Mouse (Mus musculus) liver, embryonic 13.5 days (tissue): ENCODE measurements around the gene Zfp593. TPM values are rescaled to one million over a fixed set of nuclear protein-coding genes. Genes with fewer than 3 reads are reported as not detected.

Experiments used
- ATAC-seq: fragments of 200-750 bp; cut with Nextera tagmentation; 2 replicates; pipeline ENCODE4 v1.8.0; 2017; ENCODE audit warnings: low read depth, mild to moderate bottlenecking, moderate number of reproducible peaks, moderate library complexity
- DNase-seq: peaks from one replicate; pipeline ENCODE4 v3.0.0; 2022
- H3K27ac ChIP-seq: fragments of 300-500 bp; sonication (generic); 2 replicates; pipeline ENCODE4 v1.5.1; 2015; ENCODE audit warnings: moderate library complexity, mild to moderate bottlenecking, inconsistent platforms
- H3K27me3 ChIP-seq: fragments of 300-500 bp; sonication (generic); 2 replicates; pipeline ENCODE4 v1.6.1; 2015; ENCODE audit warnings: mild to moderate bottlenecking, inconsistent platforms
- H3K36me3 ChIP-seq: fragments of 300-500 bp; sonication (generic); 2 replicates; pipeline ENCODE4 v1.6.1; 2015; ENCODE audit warnings: mild to moderate bottlenecking, inconsistent platforms
- H3K4me1 ChIP-seq: fragments of 300-500 bp; sonication (generic); replicated peaks from 2 replicates; pipeline ENCODE4 v1.6.1; 2015; ENCODE audit warnings: inconsistent platforms
- H3K4me2 ChIP-seq: fragments of 300-500 bp; sonication (generic); 2 replicates; pipeline ENCODE4 v1.6.1; 2015; ENCODE audit warnings: inconsistent platforms, mild to moderate bottlenecking, moderate library complexity
- H3K4me3 ChIP-seq: fragments of 300-500 bp; sonication (generic); replicated peaks from 2 replicates; pipeline ENCODE4 v1.5.1; 2015; ENCODE audit warnings: mild to moderate bottlenecking, inconsistent platforms
- H3K9ac ChIP-seq: fragments of 300-500 bp; sonication (generic); 2 replicates; pipeline ENCODE4 v1.6.1; 2015; ENCODE audit warnings: mild to moderate bottlenecking, inconsistent platforms
- H3K9me3 ChIP-seq: fragments of 300-500 bp; sonication (generic); replicated peaks from 2 replicates; pipeline ENCODE4 v1.6.1; 2016; ENCODE audit warnings: inconsistent platforms
- WGBS: fragments of 180-500 bp; shearing (Covaris S2); methylation state at CpG from one replicate; pipeline ENCODE4 v1.1.7; 2015; ENCODE audit not compliant: insufficient replicate concordance; 5-methylcytosine and 5-hydroxymethylcytosine counted together
- polyA plus RNA-seq: library from polyadenylated mRNA; unstranded; fragments of >200 nt; fragmentation: Nextera tagmentation; extraction: Ambion mirVana; gene quantifications from 2 replicates; pipeline ENCODE4 v1.2.1, GENCODE M21; 2015

Gene Zfp593
- 10.6 and 11.3 TPM in 2 replicates for polyA plus RNA-seq

DNA sequence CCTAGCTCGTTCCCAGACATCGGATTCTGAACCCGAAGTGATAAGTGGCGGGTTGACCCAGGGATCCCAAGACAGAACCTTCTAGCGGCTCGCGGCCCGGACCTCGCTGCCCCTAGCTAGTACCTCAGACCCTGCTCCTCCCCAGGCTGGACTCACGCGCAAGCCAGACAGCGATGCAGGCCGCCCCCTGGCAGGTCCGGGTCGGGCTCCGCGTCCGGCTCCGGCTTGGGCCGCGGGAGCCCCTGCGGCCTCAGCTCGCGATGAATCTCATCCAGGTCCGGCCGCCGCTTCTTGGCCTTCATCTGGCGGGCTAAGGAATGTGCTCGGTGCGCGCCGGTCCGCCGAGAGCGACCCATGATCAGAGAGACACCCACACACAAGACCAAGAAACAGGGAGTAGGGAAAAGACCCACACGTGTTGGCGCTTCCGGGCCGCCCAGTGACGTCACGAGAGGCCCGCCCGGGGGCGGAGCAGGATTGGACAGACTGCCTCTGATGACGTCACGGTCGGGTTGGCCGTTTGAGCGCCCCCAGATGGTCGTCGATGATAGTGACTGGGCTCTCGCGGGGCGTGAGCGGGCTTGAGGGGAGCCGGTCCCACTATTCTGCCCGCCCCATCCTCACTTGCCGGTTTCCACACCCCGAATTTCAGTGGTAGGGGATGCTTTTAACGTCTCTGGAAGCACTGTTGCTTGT, at the start of gene Zfp593:
TSS of gene Zfp593 (minus strand) at position 445 of the 696 bp plus-strand sequence.
- peak; percentile 83 for ATAC-seq
- peak; percentile 90 for DNase-seq
- peak within 1 kb of the TSS; percentile 96 for H3K4me2 ChIP-seq
- H3K4me3 ChIP-seq: peak within 1 kb of the TSS; percentile 84
- peaks cover 4% of the 10 kb centered on the region for H3K36me3 ChIP-seq
- peaks cover 46% of the 10 kb centered on the region for H3K27me3 ChIP-seq
- under 1% methylated on average over 60 of the region's 60 CpGs for WGBS
- H3K27ac ChIP-seq: no peak within 1 kb of the TSS; the same call in 1 of the 2 replicates
- H3K9me3 ChIP-seq: no peaks in the 10 kb centered on the region
- H3K4me1 ChIP-seq: peaks cover 27% of the 10 kb centered on the region
- H3K9ac ChIP-seq: peak within 1 kb of the TSS; percentile 87

DNA sequence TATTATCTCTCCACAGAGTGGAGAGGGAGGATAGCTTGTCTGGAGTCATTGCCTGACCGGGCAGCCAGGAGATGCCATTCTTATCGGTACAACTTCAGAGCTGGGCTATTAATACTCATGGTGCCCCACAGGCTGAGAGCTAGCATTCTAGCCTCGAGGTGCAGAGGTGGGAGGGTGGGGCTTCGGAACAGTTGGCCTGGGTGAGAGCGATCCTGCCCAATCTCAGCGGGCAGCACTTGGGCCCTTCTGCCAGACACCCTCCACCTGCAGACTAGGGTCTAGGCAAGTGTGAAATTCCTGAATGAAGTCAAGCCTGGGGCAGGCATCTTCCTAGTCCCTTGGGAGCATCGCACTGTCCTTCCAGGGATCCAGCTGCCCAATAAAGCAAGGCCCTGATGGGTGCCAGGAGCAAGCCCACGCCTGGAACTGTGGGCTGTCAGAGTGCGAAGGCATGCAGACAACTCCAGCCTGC, 48.3 kb upstream of the Zfp593 start:
- WGBS: 37% methylated on average over 9 of the region's 9 CpGs
- Histone ChIP-seq H3K27ac (no peak overlapping the region), H3K36me3 (no peaks in the 10 kb centered on the region), H3K27me3 (peaks cover 18% of the 10 kb centered on the region), H3K4me3 (no peak overlapping the region), H3K4me1 (peaks cover 9% of the 10 kb centered on the region), H3K9me3 (no peaks in the 10 kb centered on the region; the same call in 1 of the 2 replicates), H3K9ac (no peak overlapping the region), H3K4me2 (no peak overlapping the region)
- ATAC-seq: no peak
- no peak for DNase-seq

DNA sequence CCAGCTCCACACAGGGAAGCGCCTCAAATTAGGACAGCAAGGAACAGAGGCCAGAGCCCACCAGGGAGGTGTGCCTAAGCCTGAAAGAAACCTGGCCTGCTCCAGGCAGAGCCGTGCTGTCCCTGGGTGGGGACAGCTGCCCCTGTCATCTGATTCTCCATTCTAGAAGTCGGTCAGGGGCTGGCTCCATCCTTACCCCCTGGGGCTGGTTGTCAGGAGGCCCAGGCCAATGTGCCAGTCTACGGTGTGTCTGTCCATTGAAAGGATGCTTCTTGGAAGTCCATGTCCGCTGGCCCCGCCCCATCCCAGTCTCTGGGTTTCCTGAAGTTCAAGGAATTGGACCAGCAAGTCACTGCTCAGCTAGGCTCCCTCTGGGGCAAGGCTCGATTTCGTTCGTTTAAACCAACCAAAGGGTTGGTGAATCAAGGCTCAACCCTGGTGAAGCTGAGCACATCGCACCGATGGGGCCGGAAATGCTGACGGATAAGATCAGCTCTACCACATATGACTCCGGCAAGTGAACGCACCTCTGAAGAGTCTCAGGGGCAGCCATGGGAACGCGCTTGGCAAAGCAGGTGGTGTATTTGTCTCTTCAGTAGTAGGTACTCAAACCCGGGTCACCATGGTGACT, 47.8 kb upstream of the Zfp593 start:
- Histone ChIP-seq H3K27ac (no peak overlapping the region), H3K36me3 (no peaks in the 10 kb centered on the region), H3K4me3 (no peak overlapping the region), H3K27me3 (peaks cover 18% of the 10 kb centered on the region), H3K9ac (no peak overlapping the region), H3K4me2 (no peak overlapping the region), H3K9me3 (no peaks in the 10 kb centered on the region; the same call in 1 of the 2 replicates), H3K4me1 (peaks cover 14% of the 10 kb centered on the region)
- 57% methylated on average over 18 of the region's 18 CpGs for whole genome bisulfite sequencing
- no peak for DNase-seq
- no peak for ATAC-seq

DNA sequence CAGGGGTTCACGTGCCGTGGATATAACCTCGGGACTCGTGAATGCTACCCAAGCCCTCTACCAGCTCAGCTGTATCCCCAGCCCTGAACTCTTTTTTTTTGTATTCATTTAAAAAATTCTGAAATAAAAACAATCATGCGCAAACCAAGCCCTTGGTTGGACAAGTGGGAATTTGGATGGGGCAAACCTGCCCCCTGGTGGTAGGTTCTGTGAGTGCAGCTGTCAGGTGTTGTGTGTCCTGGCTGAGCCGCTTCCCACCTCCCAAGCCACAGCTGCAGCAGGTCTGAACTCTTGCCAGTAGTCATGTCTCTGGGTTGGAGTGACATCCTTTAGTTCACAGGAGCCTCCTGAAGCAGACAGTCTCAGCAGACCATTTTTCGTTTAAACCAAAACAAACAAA, 46.7 kb upstream of the Zfp593 start:
- Histone ChIP-seq H3K27ac (no peak overlapping the region), H3K9ac (no peak overlapping the region), H3K4me2 (no peak overlapping the region), H3K9me3 (no peaks in the 10 kb centered on the region; the same call in 1 of the 2 replicates), H3K4me3 (no peak overlapping the region), H3K4me1 (peaks cover 18% of the 10 kb centered on the region), H3K27me3 (peaks cover 18% of the 10 kb centered on the region), H3K36me3 (no peaks in the 10 kb centered on the region)
- peak; percentile 51 for DNase-seq
- ATAC-seq: no peak
- whole genome bisulfite sequencing: 22% methylated on average over 7 of the region's 7 CpGs

DNA sequence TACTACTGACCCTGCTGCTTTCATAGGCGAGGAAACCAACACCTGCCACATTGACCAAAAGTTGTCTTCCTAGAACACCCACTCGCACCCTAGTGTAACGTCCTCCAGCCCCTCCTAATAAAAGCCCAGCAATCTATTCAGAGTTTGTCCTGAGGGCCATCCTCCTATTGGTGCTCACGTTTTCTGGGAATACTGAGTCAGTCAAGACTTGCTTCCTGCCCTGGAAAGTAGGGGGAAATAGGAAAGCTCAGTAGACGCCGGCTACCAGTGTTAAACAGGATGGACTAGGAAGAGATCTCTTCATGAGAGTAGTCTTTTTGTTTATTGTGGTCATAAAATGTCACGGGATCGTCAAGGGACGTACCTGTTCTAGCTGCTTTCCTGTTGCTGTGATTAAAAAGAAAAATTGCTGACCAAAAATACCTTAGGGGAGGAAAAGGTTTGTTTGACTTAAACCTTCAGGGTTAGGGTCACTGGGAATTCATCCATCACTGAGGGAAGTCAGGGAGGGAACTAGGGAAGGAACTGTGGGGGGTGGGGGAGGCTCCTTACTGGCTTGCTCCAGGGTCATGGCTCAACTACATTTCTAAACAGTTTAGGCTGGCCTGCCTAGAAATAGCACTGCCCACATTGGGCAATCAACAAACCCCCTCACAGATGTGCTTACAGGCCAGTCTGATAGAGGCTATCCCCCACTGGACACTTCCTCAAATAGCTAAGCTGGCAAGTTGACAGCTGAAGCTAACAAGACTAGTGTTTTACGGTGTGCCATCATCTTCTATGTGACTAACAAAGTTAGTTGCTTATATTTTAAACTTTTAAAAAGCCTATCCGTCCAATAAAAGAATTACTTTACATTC, 43.2 kb upstream of the Zfp593 start:
- 31% methylated on average over 11 of the region's 11 CpGs for WGBS
- H3K4me1 ChIP-seq: peaks cover 47% of the 10 kb centered on the region
- peaks cover 13% of the 10 kb centered on the region for H3K27me3 ChIP-seq
- peak overlapping the region; percentile 94 for H3K4me2 ChIP-seq
- peak overlapping the region; percentile 99 for H3K27ac ChIP-seq
- no peaks in the 10 kb centered on the region for H3K9me3 ChIP-seq
- DNase-seq (no peak), ATAC-seq (no peak)
- peak overlapping the region; percentile 100 for H3K4me3 ChIP-seq
- peaks cover 11% of the 10 kb centered on the region for H3K36me3 ChIP-seq
- H3K9ac ChIP-seq: peak overlapping the region; percentile 97

DNA sequence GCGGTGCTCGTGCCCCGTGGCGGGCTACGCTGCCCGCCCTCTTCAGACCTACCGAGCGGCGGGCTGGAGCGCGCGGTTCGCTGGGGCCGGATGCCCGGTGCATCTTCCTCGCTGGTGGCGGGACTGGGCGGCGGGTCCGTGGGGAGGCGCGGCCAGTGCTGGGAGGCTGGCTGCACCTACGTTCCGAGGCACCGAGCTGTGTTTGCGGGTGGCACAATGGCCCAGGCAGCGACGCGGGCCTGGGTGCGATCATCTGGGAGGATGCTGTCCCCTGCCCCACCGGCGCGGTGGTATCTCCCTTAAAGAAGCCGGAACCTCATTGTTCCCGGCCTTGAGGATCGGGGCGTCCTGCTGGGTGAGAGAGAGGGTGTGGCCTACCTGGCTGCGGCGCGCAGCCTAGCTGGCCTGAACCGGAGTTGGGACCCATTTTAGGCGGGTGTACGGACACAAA, 42.2 kb upstream of the Zfp593 start, which contains the start of gene Pdik1l:
TSS of gene Pdik1l (minus strand) at position 321 of the 451 bp plus-strand sequence.
- peaks cover 3% of the 10 kb centered on the region; the same call in 1 of the 2 replicates for H3K27me3 ChIP-seq
- H3K4me1 ChIP-seq: peaks cover 47% of the 10 kb centered on the region
- H3K36me3 ChIP-seq: peaks cover 22% of the 10 kb centered on the region
- peak within 1 kb of the TSS; percentile 99 for H3K27ac ChIP-seq
- ATAC-seq: peak; percentile 72
- WGBS: under 1% methylated on average over 43 of the region's 43 CpGs
- peak within 1 kb of the TSS; percentile 100 for H3K4me3 ChIP-seq
- H3K4me2 ChIP-seq: peak within 1 kb of the TSS; percentile 94
- no peaks in the 10 kb centered on the region for H3K9me3 ChIP-seq
- H3K9ac ChIP-seq: peak within 1 kb of the TSS; percentile 99
- DNase-seq: peak; percentile 78

DNA sequence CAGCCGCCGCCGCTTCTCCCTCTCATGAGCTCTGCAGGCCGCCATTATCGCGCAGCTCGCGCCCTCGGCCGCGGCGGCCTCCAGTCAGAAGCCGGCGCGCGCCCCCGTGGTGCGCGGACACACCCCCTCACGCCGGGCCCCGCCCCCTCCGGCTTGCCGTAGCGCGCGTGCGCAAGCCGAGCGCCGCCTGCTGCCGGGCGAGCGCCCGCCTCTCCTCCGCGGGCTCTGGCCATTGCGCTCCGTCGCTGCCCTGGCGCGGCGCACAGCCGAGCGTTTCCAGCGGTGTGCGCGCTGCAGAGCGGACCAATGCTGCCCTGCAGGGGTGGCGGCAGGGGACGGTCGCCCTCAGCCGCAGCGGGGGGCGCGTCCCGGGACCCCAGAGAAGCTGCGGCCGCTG, 41.8 kb upstream of the Zfp593 start:
- DNase-seq (peak; percentile 92), ATAC-seq (peak; percentile 89)
- Histone ChIP-seq H3K36me3 (peaks cover 26% of the 10 kb centered on the region), H3K4me3 (peak overlapping the region; percentile 100), H3K4me1 (peaks cover 47% of the 10 kb centered on the region), H3K9ac (peak overlapping the region; percentile 99), H3K27ac (peak overlapping the region; percentile 99), H3K4me2 (peak overlapping the region; percentile 94), H3K9me3 (no peaks in the 10 kb centered on the region), H3K27me3 (no peaks in the 10 kb centered on the region)
- WGBS: 1% methylated on average over 58 of the region's 59 CpGs

DNA sequence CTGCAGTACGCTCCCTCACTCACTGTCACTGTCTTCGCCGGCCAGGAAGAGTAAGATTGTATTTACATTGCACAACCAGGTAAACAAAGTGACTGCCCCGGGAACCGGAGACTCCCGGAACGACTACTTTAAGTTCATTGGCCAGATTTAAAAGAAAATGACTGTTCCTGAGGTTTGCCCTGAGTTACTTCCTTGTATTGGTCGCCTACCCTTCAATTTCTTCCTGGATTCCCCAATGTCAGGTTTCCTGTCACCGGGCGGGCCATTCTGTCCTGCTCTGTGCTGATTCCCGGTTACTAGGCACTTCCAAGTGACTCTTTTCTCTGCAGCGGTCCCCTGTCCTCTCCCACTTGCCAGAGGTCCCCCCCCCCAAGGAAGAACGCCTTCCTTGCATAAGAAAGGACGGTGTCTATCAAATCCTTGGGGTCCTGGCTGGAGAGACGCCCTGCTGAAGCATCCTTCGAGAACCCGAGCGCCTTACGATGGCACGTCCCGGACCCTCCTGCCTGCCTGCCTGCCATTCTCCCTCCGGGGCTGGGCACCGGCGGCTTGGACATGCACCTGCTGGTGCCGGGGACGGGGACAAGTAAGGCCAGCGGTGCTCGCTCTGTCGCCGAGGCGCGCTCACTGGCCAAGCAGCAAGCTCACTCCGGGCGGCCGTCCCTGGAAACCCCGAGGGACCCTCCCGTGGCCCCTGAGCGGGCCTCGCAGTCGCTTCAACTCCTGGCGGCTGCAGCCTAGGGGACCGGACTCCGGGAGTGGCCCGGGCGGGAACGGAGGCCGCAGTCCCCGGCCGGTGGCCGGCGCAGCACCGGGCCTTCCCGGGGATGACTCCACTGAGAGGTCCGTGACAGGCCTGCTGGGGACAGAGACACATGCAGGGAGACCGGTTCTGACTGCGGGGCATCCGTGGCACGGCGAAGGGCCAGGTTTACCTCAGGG, 41.1 kb upstream of the Zfp593 start:
- H3K27me3 ChIP-seq: no peaks in the 10 kb centered on the region
- under 1% methylated on average over 59 of the region's 59 CpGs for WGBS
- H3K27ac ChIP-seq: peak overlapping the region; percentile 87
- H3K4me2 ChIP-seq: peak overlapping the region; percentile 92
- H3K36me3 ChIP-seq: peaks cover 31% of the 10 kb centered on the region
- peak overlapping the region; percentile 100 for H3K4me3 ChIP-seq
- peak overlapping the region; percentile 99 for H3K9ac ChIP-seq
- DNase-seq (peak; percentile 28), ATAC-seq (peak; percentile 34)
- peaks cover 47% of the 10 kb centered on the region for H3K4me1 ChIP-seq
- no peaks in the 10 kb centered on the region for H3K9me3 ChIP-seq

DNA sequence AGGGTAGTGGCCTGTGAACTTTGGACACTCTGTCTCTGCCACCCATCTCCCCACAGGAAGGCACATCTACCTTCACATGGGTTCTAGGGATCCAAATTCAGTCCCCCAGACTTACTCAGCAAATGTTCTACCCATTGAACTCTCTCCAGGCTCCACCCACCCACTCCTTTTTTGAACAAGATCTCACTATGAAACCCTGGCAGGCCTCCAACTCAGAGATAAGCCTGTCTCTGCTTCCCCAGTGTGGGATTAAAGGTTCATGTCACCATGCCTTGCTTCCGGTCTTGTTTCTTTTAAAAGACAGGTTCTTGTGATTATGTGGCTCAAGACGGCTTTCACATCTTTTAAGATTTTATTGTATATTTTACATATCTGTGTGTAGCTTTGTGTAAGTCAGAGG, 39.5 kb upstream of the Zfp593 start:
- peak; percentile 69 for DNase-seq
- Histone ChIP-seq H3K4me3 (peak overlapping the region; percentile 100), H3K9ac (peak overlapping the region; percentile 99)

More for the DNA sequence above, 39.5 kb upstream of the Zfp593 start:
- no peak for ATAC-seq
- peak overlapping the region; percentile 87 for H3K27ac ChIP-seq
- H3K4me2 ChIP-seq: peak overlapping the region; percentile 92
- peaks cover 46% of the 10 kb centered on the region for H3K36me3 ChIP-seq
- WGBS: 22% methylated on average over 2 of the region's 2 CpGs
- no peaks in the 10 kb centered on the region for H3K27me3 ChIP-seq
- H3K9me3 ChIP-seq: no peaks in the 10 kb centered on the region
- H3K4me1 ChIP-seq: peaks cover 47% of the 10 kb centered on the region
